Mouse (Mus musculus) midbrain, embryonic 15.5 days (tissue): Measurements from ENCODE around the gene Sdk2. TPM values are rescaled to one million over a fixed set of nuclear protein-coding genes. Genes with fewer than 3 reads are reported as not detected.

Source experiments
- ATAC-seq: fragments of 200-750 bp; cut with Nextera tagmentation; replicated peaks from 2 replicates; pipeline ENCODE4 v1.8.0; 2017; ENCODE audit warnings: moderate TSS enrichment
- H3K27ac ChIP-seq: fragments of 300-500 bp; sonication (generic); 2 replicates; pipeline ENCODE4 v1.5.1; 2015; ENCODE audit warnings: mild to moderate bottlenecking, inconsistent platforms
- H3K27me3 ChIP-seq: fragments of 300-500 bp; sonication (generic); replicated peaks from 2 replicates; pipeline ENCODE4 v1.6.1; 2015; ENCODE audit warnings: inconsistent platforms
- H3K36me3 ChIP-seq: fragments of 300-500 bp; sonication (generic); replicated peaks from 2 replicates; pipeline ENCODE4 v1.6.1; 2015; ENCODE audit warnings: inconsistent platforms
- H3K4me1 ChIP-seq: fragments of 300-500 bp; sonication (generic); 2 replicates; pipeline ENCODE4 v1.6.1; 2015; ENCODE audit warnings: inconsistent platforms
- H3K4me2 ChIP-seq: fragments of 300-500 bp; sonication (generic); 2 replicates; pipeline ENCODE4 v1.6.1; 2015; ENCODE audit warnings: inconsistent platforms, mild to moderate bottlenecking, moderate library complexity
- H3K4me3 ChIP-seq: fragments of 300-500 bp; sonication (generic); 2 replicates; pipeline ENCODE4 v1.5.1; 2015; ENCODE audit warnings: mild to moderate bottlenecking, inconsistent platforms
- H3K9ac ChIP-seq: fragments of 300-500 bp; sonication (generic); 2 replicates; pipeline ENCODE4 v1.6.1; 2015; ENCODE audit warnings: mild to moderate bottlenecking, inconsistent platforms
- H3K9me3 ChIP-seq: fragments of 300-500 bp; sonication (generic); 2 replicates; pipeline ENCODE4 v1.6.1; 2016; ENCODE audit warnings: inconsistent platforms
- WGBS: fragments of 180-500 bp; shearing (Covaris S2); methylation state at CpG from one replicate; pipeline ENCODE4 v1.1.7; 2015; ENCODE audit warnings: mixed read lengths; 5-methylcytosine and 5-hydroxymethylcytosine counted together
- polyA plus RNA-seq: library from polyadenylated mRNA; unstranded; fragments of >200 nt; fragmentation: Nextera tagmentation; extraction: Ambion mirVana; gene quantifications from 2 replicates; pipeline ENCODE4 v1.2.1, GENCODE M21; 2015

Sdk2 gene
- polyA plus RNA-seq, 1 experiment from 2014 or later = 6.0 TPM

DNA sequence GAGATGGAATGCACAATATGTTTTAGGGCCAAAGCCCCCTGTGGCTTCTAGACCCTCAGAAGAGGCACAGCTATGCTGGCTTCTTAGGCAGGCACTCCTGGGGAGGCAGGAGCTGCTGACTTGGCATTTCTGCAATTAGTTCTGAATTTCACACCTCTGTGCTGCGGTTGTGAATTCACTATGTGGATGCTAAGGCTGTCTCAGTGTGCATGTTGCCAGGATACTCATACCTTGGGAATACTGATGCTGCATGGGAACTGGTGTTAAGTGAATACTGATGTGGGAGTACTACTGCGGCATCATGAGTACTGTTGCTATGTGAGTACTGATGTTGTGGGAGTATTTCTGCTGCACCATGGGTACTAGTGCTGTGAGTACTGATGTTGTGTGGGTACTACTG is 284.4 kb downstream of the Sdk2 start:
- Histone ChIP-seq H3K36me3 (no peaks in the 10 kb centered on the region), H3K4me1 (peaks cover 33% of the 10 kb centered on the region), H3K4me2 (no peak overlapping the region), H3K27me3 (no peaks in the 10 kb centered on the region), H3K4me3 (no peak overlapping the region), H3K9ac (no peak overlapping the region), H3K9me3 (no peaks in the 10 kb centered on the region), H3K27ac (no peak overlapping the region)
- no peak for ATAC-seq
- WGBS = 70% methylated on average over 2 of the region's 2 CpGs

DNA sequence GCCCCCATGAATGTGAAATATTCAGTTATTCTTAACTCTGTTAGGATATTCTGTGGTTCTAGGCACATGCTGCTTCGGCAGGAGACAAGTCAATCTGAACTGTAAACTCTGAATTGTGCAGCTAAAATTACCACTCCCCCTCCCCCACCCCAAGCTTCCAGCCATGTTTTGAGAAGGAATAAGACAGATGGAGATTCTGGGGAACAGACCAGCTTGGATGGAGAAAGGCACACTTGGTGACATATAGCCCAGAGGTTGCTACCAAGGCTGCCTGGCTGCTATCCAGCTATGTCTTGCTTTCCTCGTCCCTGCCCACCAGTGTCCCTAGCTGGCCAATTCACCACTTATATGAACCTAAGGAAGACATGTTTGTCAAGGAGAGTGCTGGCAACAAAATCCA is 284.8 kb downstream of the Sdk2 start:
- H3K27ac ChIP-seq = no peak overlapping the region
- no peak for ATAC-seq

DNA sequence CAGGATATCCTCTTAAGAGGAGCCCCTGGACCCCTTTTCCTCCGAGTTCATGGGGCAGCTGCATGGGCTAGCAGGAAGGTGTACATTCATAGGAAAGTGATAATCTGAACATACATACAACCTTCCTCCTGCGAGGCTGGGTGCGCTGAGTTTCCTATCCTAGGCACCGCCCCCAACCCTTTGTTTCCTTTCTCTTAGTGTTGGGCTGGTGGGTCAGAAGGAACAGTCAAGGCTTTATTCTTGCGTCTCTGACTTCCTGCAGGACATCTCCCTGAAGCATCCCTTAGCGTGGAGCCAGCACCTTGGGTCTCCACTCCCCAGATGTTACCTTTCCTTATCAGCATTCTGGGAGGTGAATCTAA is 287.2 kb downstream of the Sdk2 start:
- no peak for ATAC-seq
- Histone ChIP-seq H3K27ac (no peak overlapping the region), H3K27me3 (no peaks in the 10 kb centered on the region), H3K4me1 (peaks cover 10% of the 10 kb centered on the region), H3K36me3 (no peaks in the 10 kb centered on the region), H3K9ac (no peak overlapping the region), H3K4me3 (no peak overlapping the region), H3K9me3 (no peaks in the 10 kb centered on the region), H3K4me2 (no peak overlapping the region)
- WGBS = 19% methylated on average over 6 of the region's 6 CpGs

More for the DNA sequence above, 284.8 kb downstream of the Sdk2 start:
- H3K36me3 ChIP-seq = no peaks in the 10 kb centered on the region
- H3K4me1 ChIP-seq = peaks cover 33% of the 10 kb centered on the region
- no peaks in the 10 kb centered on the region for H3K9me3 ChIP-seq
- H3K4me2 ChIP-seq = no peak overlapping the region
- H3K9ac ChIP-seq = no peak overlapping the region
- no peak overlapping the region for H3K4me3 ChIP-seq
- WGBS = 54% methylated on average over 2 of the region's 2 CpGs
- no peaks in the 10 kb centered on the region for H3K27me3 ChIP-seq

DNA sequence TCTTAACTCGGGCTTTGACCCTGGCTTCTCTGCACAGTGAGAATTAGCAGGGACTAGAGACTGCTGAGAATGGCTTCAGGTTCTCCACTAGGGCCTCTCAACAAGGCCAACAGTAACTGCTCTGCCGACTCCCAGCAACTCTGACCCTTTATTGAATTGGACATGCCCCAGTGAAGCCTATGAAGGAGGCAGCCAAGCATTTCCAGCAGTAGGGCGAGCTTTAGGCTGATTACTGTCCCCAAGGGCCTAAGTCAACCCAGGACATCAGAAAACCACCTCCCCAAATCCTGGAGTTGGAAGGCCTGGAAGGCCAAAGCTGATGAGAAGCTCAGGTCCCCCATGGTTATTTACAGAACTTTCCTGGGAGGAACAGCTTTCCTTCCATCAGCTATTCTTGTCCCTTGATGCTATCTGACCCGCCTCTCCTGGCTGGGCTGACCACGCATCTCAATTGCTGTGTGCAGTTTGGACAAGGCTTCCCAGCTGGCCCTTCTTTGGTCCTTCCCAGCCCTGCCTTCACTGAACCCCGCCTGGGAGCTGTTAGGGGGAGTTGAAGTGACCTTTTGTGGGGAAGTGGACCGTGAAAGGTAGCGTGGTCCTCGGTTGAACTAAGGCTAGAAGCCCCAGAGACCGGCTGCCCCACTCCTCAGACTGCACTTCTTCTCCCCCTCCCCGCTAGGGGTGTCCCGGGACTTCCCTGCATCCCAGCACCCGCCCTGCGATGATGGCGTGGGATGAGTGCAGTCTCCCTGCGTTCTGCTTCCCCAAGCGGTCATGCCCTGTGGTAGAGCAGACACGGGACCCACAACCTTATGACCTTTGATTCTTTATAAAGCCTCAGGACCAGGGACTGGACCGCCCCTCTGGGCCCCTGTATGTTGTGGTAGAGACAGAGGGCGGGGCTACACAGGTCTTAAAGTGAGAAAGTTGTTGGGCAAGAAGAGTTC is 287.8 kb downstream of the Sdk2 start:
- Histone ChIP-seq H3K27ac (no peak overlapping the region), H3K36me3 (no peaks in the 10 kb centered on the region), H3K4me3 (no peak overlapping the region), H3K4me1 (peaks cover 5% of the 10 kb centered on the region; the same call in 1 of the 2 replicates), H3K9ac (no peak overlapping the region), H3K27me3 (no peaks in the 10 kb centered on the region), H3K9me3 (no peaks in the 10 kb centered on the region), H3K4me2 (no peak overlapping the region)
- WGBS = 19% methylated on average over 20 of the region's 20 CpGs
- no peak for ATAC-seq

DNA sequence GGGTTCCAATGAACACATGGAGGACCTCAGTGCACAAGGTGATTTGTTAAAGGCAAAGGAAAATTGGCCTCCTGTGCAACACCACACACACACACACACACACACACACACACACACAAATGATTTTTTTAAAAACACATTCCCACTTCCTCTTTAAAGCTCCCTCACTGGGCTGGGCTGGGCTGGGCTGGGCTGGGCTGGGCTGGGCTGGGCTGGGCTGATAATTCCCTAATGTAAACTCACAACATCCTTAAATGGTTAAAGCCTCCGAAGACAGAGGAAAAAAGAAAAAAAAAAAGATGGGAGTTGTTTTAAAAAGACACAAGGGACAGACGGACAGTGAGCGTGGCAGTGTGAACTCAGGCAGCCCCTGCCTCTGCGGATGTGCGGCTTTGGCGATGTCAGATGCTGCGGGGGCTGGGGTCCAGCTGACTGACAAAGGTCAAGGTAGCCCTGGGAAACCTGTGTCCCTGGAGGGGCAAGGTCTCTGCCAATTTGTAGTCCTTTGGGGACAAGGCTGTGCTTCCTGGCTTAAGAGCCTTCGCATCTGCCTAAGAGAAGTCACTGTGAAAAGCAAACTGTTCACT is 288.9 kb downstream of the Sdk2 start:
- no peak for ATAC-seq
- Histone ChIP-seq H3K36me3 (no peaks in the 10 kb centered on the region), H3K4me3 (no peak overlapping the region), H3K4me2 (no peak overlapping the region), H3K9ac (no peak overlapping the region), H3K4me1 (peaks cover 5% of the 10 kb centered on the region; the same call in 1 of the 2 replicates), H3K27me3 (no peaks in the 10 kb centered on the region), H3K9me3 (no peaks in the 10 kb centered on the region), H3K27ac (no peak overlapping the region)
- 68% methylated on average over 8 of the region's 8 CpGs for WGBS

DNA sequence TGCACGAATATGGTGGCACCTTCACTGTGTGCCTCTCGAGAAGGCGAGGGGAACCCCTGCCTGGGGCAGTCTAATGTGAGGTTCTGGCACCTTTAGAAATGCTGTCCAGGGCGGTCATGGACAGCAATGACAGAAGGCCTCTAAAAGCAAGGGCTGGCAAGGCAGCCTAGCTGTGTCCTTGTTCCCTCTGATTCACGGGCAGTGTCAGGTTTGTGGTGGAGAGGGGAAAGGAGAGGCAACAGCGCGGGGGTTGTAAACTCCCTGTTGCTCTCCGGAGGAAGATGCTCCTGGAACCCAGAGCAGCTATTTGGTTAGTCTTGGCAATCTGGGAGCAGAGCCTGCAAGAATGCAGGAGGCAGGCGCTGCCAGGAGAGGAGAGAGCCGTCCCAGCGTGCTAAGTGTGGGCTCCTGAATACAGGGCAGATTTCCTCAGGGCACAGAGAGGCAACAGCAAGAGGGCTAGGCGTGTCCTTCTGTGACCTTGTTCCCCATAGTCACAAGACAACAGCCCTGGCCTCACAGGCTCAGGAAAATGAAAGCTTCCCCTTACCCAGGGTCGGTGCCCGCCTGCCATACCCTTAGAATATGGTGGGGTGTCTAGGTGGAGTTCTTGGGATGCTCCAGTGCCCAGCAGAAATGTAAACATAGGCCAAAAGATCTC is 289.9 kb downstream of the Sdk2 start:
- Histone ChIP-seq H3K27me3 (no peaks in the 10 kb centered on the region), H3K27ac (no peak overlapping the region), H3K4me2 (no peak overlapping the region), H3K4me3 (no peak overlapping the region), H3K9me3 (no peaks in the 10 kb centered on the region), H3K4me1 (no peaks in the 10 kb centered on the region), H3K9ac (no peak overlapping the region), H3K36me3 (no peaks in the 10 kb centered on the region)
- 77% methylated on average over 14 of the region's 14 CpGs for WGBS
- no peak for ATAC-seq

DNA sequence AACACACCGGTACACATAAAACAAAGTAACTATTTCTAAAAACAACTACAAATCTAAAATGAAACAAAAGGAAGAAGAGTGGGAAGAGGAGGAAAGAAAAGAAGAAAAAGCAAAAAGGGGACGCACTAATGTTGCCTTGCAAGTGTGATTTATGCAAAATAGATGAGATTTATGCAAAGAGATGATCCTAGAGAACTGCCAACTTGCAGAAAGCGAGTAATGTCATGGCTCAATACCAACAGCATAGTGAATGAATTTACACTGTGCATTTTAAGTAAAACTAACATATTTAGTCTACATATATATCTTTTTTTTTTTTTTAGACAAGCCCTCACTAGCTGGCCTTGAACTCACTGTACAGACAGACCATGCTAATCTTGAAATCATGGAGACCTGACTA is 292.1 kb downstream of the Sdk2 start:
- H3K27me3 ChIP-seq = no peaks in the 10 kb centered on the region
- H3K9ac ChIP-seq = no peak overlapping the region
- H3K27ac ChIP-seq = no peak overlapping the region
- no peak overlapping the region for H3K4me2 ChIP-seq
- H3K36me3 ChIP-seq = no peaks in the 10 kb centered on the region
- WGBS = 73% methylated on average over 3 of the region's 3 CpGs
- H3K4me3 ChIP-seq = no peak overlapping the region
- no peaks in the 10 kb centered on the region for H3K9me3 ChIP-seq
- no peaks in the 10 kb centered on the region for H3K4me1 ChIP-seq
- ATAC-seq = no peak

DNA sequence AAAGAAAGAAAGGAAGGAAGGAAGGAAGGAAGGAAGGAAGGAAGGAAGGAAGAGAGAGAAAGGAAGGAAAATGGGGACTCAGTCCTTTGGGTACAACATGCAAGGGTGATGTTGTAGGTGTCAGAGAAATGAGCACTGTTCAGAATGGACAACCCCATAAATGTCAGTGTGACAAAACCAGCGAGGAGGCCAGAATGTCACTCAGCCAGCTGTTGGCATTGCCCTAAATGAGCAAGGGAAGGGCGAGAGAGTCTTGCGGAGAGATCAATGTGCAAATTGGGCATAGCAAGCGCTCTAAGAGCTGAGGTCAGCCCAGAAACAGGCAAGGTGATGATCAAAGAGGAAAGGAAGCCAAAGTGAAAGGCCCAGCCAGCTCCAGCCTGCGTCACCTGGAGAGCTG is 293.7 kb downstream of the Sdk2 start:
- Histone ChIP-seq H3K9me3 (no peaks in the 10 kb centered on the region), H3K36me3 (no peaks in the 10 kb centered on the region), H3K4me2 (no peak overlapping the region), H3K4me3 (no peak overlapping the region), H3K27ac (no peak overlapping the region), H3K9ac (no peak overlapping the region), H3K4me1 (no peaks in the 10 kb centered on the region), H3K27me3 (no peaks in the 10 kb centered on the region)
- no peak for ATAC-seq
- 83% methylated on average over 5 of the region's 5 CpGs for WGBS

DNA sequence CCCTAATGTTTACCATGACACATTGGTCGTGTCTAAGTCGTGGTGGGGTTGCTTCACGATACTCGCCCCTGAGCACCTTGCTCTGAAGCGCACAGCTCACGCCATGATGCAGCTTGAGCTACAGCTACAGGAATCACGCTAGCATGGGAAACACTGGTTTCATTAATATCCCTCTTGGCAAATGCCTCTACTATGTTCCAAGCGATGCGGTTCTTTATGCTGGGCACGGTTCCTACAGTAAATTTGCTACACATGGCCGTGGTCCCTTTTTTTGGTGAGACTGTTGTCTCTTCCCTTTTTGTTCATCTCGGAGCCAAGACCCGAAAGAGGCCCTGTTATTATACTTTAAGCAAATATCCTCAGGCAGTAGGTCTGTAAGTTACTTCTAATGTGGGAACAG is 295.7 kb downstream of the Sdk2 start:
- Histone ChIP-seq H3K27me3 (no peaks in the 10 kb centered on the region), H3K4me2 (no peak overlapping the region), H3K27ac (no peak overlapping the region), H3K4me1 (peaks cover 4% of the 10 kb centered on the region; the same call in 1 of the 2 replicates), H3K9me3 (no peaks in the 10 kb centered on the region), H3K36me3 (no peaks in the 10 kb centered on the region), H3K9ac (no peak overlapping the region), H3K4me3 (no peak overlapping the region)
- WGBS = 83% methylated on average over 13 of the region's 13 CpGs
- ATAC-seq = no peak

DNA sequence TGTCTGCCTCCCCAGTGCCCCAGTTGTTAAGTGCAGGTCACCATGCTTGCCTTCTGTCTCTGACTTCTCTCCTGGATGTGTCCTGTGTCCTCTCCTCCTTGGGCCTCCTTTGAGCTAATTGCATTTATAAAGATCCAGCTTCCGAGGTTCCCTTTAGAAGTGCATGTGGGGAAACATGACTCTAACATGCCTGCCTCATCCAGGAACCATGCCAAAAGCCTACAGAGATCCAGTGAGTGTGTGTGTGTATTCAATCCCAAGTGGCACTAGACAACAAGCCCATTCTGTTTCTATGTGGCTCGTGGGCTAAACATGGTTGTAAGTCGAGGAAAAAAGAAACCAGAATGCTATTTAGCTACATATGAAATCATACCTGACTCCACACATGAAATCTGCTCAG is 298.5 kb downstream of the Sdk2 start:
- Histone ChIP-seq H3K4me2 (no peak overlapping the region), H3K27me3 (no peaks in the 10 kb centered on the region), H3K4me1 (peaks cover 8% of the 10 kb centered on the region; the same call in 1 of the 2 replicates), H3K36me3 (no peaks in the 10 kb centered on the region), H3K4me3 (no peak overlapping the region), H3K27ac (no peak overlapping the region), H3K9me3 (no peaks in the 10 kb centered on the region), H3K9ac (no peak overlapping the region)
- WGBS = 73% methylated on average over 3 of the region's 3 CpGs
- ATAC-seq = no peak

DNA sequence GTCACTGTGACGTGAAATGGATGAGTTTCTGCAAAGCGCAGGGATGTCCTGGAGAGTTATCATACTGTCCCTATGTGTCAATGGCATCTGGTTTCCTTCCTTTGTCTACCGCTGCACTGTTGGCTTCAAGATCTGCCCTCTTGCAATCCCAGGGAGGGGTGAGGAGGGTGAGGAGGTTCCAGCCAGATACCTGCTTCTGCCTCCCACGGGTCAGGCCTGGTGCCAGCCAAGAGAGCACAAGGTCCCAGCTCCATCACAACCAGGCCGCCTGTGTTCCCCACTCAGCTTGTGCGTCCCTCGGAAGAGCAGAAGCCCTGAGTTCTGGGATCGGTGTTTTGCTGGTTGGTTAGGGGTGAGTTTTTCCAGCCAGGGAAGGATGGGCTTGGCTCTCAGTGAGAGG is 299.6 kb downstream of the Sdk2 start:
- H3K4me2 ChIP-seq = no peak overlapping the region
- H3K27ac ChIP-seq = no peak overlapping the region
- no peak overlapping the region for H3K9ac ChIP-seq
- H3K36me3 ChIP-seq = no peaks in the 10 kb centered on the region
- peaks cover 8% of the 10 kb centered on the region; the same call in 1 of the 2 replicates for H3K4me1 ChIP-seq
- WGBS = 76% methylated on average over 8 of the region's 8 CpGs
- H3K27me3 ChIP-seq = no peaks in the 10 kb centered on the region
- H3K9me3 ChIP-seq = no peaks in the 10 kb centered on the region
- ATAC-seq = no peak
- no peak overlapping the region for H3K4me3 ChIP-seq

DNA sequence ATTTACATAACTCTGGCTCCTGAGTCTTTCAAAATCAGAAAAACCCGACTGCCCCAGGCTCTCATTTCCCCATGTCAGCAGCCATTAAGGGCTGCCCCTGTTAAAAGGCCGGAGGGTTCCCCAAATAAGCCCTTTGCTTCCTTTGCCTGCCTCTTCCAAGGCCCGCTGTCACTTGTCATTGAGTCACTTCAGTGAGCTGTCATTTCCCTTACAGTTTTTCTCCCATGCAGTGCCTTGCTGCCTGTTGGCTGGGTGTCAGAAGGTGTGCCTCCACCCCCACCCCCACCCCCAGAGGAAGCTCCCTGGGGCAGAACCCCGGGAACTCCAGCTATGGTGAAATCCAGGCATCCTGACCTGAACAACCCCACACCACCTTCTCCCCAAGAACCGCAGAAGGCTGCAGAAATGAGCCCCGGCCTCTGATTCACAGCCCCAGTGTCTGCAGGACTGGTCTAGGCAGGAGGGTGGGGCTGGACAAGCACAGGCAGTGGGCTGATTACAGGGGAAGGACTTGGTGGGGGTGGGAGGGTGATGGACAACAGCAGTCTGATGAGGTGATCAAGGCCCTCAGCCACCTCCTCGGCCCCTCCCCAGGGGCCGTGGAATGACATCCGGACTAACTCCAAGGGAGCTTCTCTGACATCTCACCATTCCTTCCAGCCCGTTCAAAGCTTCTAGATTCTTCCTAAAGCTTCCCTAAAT is 300.4 kb downstream of the Sdk2 start:
- Histone ChIP-seq H3K4me2 (no peak overlapping the region), H3K4me3 (no peak overlapping the region), H3K9me3 (no peaks in the 10 kb centered on the region), H3K9ac (no peak overlapping the region), H3K27me3 (no peaks in the 10 kb centered on the region), H3K4me1 (peaks cover 8% of the 10 kb centered on the region; the same call in 1 of the 2 replicates), H3K36me3 (no peaks in the 10 kb centered on the region), H3K27ac (no peak overlapping the region)
- WGBS = 61% methylated on average over 10 of the region's 10 CpGs
- ATAC-seq = no peak
